Mouse (Mus musculus): Measurements from ENCODE around the gene Arid3a.

DNA sequence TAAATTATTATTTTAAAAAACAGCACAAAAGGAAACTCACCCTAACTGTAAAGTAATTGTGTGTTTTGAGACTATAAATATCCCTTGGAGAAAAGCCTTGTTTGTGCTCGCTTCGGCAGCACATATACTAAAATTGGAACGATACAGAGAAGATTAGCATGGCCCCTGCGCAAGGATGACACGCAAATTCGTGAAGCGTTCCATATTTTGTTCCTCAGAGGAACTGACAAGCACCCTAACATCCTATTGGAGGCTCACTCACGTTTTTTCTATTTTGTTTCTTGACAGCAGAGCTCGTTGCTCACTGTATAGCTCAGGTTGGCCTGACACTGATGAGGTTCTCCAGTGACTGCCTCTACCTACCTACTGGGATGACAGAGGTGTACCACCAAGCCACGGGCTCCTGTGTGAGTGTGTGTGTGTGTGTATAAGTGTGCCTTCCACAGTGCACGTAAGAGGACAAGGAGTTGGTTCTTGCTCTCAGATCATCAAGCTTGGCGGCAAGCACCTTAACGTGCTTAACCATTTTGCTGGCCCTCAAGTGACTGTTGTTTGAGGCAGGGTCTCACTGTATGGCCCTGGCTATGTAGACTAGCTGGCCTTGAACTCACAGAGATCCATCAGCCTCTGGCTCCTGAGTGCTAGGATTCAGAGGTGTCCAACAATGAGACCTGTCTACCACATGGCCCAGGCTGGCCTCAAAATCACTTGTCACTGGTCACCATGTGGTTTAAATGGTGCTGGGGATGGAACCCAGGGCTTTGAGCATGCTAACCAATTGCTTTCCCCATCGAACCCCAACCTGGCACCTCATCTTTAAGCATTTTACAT is 17.5 kb upstream of the Arid3a start:
- no peak for TF ChIP-seq CTCF (IDR thresholded peaks at IDR 0.05; ENCODE audit: control insufficient read depth, insufficient read depth, insufficient replicate concordance, low read depth, low read length)
- no peak for TF ChIP-seq POLR2A (IDR thresholded peaks at IDR 0.05; ENCODE audit: control insufficient read depth, low read depth, low read length)
